Mouse (Mus musculus) left cerebral cortex, adult 18-20 months (tissue): Measurements from ENCODE around the gene Wdr62. TPM values are rescaled to one million over a fixed set of nuclear protein-coding genes. Genes with fewer than 3 reads are reported as not detected.

Experiments used
- DNase-seq, 2 experiments: peaks; one replicate each; pipeline ENCODE4 v3.0.0; 2021 to 2022; ENCODE audit warnings: low spot score in 2 of 2, mixed read lengths in 1 of 2
- total RNA-seq, 2 experiments: library from RNA; stranded (reverse); gene quantifications; 2 replicates each; pipeline ENCODE4 v1.2.3; 2021

Wdr62 gene
- total RNA-seq, 2 experiments from 2014 or later = 1.1 to 1.9 TPM

DNA sequence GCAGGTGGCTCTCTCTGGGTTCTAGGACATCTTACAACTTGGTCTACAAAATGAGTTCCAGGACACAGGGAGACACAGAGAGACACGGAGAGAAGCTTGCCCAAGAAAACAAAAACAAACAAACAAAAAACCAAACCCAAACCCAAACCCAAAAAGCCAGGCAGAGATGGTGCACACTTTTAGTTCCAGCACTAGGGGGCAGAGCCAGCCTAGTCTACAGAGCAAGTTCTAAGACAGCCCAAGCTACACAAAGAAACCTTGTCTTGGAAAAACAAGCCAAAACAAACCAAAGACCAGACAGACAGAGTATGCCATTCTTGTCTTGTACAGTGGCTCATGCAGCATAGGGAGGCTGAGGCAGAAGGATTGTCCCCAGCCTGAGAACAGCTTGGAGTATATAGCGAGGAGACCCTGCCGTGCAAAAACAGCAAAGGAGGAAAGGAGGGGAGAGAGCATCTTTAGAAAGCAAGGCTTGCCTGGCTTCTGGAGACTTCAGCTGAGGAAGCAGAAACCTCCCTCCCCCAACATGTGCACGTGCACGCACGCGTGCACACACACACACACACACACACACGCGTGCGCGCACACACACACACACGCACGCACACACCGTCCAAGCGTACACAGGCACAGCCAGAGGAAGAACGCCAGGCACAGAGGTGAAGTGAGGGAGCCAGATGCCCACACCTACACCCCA, 26.0 kb upstream of the Wdr62 start:
- no peak for DNase-seq

- DNase-seq = no peak
Observed at GRCm38 (mm10) chr7:30300914-30301313, 20.7 kb upstream of the Wdr62 start.

- no peak for DNase-seq
Observed at GRCm38 (mm10) chr7:30297266-30297665, 17.0 kb upstream of the Wdr62 start.

DNA sequence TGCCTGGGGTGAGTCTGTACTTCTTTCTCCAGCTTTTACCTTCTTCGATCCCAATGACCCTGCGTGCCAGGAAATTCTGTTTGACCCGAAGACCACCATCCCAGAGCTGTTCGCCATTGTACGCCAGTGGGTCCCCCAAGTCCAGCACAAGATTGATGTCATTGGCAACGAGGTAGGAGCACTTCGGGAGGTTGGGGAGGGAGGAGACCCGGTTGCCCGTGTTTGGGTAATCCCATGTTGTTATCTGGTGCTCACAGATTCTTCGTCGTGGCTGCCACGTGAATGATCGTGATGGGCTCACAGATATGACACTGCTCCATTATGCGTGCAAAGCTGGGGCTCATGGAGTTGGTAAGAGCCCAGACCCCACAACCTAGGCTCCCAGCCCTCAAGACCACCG, 16.6 kb upstream of the Wdr62 start:
- no peak for DNase-seq

- peak; percentile 47 to 51 for DNase-seq
Observed at GRCm38 (mm10) chr7:30295103-30295502, 14.9 kb upstream of the Wdr62 start.

- DNase-seq = no peak
Observed at GRCm38 (mm10) chr7:30294296-30294695, 14.1 kb upstream of the Wdr62 start.

- peak; percentile 36 to 53 for DNase-seq
Observed at GRCm38 (mm10) chr7:30293795-30294194, 13.6 kb upstream of the Wdr62 start.

DNA sequence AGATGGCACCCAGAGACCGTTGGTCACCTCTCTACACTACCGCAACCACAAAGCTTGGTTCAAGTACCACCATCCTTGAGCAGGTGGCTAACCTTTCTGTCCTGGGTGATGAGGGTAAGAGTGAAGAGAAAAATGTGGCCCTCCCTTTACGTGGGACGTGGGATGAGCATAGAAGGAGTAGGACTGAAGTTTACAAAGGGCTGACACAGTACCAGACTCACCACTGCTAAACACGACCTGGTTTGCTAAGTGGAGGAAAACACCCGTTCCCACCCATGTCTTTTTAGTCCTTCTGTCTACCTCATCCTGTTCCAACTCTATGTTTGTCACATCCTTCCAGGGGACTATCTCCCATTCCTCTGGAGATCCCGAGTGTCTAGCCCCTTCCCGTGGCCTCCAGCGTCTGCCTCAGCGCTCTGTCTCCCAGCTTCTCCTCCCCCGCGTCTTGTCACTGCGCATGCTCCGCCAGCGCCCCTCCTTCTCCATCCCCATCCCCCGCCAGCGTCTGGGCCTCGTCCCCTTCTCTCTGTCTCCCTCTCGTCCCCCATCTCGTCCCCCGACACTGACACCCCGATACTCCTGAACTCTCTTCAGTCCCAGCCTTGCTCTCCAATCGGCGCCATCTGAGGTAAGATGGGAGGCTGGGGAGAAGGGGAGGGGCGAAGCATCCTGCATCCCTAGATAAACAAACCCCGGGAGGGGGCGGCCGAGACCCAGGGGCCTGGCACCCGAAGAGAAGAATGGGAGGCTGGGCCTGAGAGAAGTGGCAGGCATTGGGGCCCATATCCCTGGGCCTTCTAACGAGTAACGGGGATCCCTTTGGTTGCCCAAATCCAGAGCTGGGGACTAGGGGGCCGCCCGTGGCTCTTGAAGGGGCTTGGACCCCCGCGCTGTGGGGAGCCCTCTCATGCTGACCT, 11.3 kb upstream of the Wdr62 start, which contains the start of gene Clip3:
Gene Clip3 (plus strand): TSS at position 514 of the 917 bp plus-strand sequence.
- peak; percentile 93 for DNase-seq

- peak in 1 of 2 experiments; percentile 29 for DNase-seq
Observed at GRCm38 (mm10) chr7:30289714-30290399, 9.6 kb upstream of the Wdr62 start.

- DNase-seq = no peak
Observed at GRCm38 (mm10) chr7:30289071-30289713, 9.0 kb upstream of the Wdr62 start.

DNA sequence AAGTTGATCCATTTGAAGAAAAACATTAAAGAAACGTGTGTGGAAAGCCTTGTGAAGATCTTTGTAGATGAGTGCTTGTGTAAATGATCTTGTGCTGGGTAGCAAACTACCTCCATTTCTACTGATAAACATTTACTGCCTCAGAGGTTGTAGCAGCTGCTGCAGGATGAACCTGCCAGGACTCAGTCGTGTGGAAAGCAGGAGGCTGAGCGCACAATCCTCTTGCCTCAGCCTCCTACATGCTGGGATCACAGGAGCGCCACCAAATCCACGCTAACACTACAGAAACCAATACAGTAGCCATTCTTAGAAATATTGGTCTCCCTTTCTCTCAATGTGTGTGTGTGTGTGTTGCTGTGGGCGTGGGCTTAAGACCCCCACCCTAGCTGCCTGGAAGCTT, 7.8 kb upstream of the Wdr62 start:
- no peak for DNase-seq

DNA sequence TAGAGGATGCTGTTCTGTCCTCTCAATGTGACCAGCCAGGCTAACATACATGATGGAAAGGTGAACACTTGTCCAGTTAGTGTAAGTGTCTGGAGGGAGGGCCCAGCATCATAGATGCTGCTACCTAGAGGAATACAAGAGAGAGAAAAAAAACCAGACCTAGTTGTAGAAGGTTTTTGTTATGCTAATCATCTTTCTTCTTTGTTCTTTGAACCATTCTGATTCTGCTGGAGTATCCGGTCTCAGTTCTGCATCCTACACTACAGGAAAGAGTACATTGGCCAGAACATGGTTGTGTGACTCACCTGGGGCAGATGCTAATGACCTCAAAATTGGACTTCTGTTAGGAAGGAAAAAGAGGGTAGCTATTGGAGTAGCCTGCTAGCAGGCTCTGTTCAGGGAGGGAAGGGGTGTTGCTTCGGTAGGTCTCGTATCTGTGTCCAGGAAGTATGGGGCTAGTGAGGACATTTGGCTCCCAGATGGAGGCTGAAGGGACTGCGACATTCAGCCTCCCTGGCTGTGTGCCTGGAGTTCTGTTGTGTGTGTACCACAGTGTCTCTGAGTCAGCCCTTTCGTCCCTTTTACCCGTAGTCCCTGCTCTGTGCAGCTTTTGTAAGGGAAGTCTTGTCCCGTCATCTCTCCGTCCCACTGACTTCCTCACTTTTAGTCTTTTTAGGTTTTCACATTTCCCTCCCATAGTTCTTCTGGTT, 6.6 kb upstream of the Wdr62 start:
- no peak for DNase-seq

GRCm38 (mm10) chr7:30282740-30283139, 2.5 kb upstream of the Wdr62 start:
- no peak for DNase-seq

- no peak for DNase-seq
Observed at GRCm38 (mm10) chr7:30281522-30281921, 1.3 kb upstream of the Wdr62 start.

- DNase-seq = peak; percentile 80 to 84
Observed at GRCm38 (mm10) chr7:30280670-30281138, 485 bp upstream of the Wdr62 start.

DNA sequence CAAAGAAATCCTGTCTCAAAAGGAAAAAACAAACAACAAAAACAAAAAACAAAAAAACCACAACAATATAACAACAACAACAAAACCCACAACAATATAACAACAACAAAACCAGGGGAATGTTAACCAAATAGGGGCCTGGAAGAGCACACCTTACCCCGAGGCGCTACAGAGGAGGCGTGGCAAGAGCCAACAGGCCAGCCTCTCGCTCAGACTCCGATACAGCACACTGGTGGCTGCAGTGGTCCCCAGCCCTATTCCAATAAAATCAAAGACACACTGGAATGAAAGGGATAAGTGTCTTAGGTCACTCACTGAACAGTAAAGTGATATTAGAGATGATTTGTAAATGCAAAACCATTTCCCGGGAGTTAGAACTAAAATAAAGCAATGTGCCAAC, 683 bp downstream of the Wdr62 start:
- DNase-seq = no peak

DNA sequence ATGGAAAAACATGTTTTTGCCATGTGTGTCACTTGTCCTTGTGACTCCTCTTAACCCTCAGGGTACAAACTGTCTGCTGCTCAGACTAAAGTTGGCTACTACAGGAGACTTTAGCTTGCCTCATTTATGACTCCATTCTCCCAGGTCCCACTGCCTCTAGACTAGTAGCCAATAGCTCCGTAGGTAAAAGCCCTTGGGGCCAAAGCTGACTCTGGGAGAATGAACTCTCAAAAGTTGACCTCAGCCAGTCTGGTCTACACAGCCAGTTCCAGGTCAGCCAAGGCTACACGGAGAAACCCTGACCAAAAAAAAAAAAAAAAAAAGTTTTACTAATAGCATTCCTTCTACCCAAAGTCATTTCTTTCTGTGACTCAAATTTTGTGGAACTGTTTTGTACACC, 1.3 kb downstream of the Wdr62 start:
- DNase-seq = no peak

DNA sequence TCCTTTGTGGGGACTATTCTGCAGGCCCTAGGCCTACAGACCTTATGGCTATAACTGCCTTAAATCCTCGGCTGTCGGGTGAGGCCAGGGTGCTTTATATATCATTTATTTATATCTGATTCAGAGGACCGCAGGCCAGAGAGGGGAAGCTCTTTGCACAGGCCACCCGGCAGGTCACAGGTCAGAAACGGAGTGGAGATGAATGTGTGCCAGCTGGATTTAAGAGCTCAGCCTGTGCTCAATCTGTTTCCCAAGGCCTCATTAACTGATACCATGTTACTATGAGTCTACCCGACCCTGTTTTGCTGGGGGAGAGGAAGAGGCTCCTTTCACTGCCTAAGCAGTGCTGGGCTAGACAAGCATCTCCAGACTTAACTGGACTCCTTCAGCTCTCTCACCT, 5.8 kb downstream of the Wdr62 start:
- no peak for DNase-seq

GRCm38 (mm10) chr7:30269641-30270040, 10.6 kb downstream of the Wdr62 start:
- no peak for DNase-seq

DNA sequence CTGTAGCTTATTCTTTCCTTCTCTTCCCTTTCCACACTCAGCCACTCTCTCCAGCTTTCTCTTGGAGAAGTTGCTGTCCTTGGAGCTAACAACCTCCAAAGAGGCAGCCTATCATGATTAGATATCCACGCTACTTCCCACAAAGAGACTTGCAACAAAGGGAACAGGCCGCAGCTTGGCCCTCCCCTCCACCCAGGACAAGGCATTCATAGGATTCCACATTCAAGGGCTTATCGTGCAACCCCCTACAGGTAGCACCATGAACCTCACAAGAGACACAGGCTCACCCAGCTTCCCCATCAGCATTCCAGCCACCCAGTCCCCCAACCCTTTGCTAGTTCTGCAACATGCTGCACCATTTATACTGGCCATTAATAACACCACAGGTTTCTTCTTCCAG, 13.4 kb downstream of the Wdr62 start:
- no peak for DNase-seq
